Mouse (Mus musculus) megakaryocyte-erythroid progenitor cell, adult 5-6 weeks (primary cell): Measurements from ENCODE around the gene Adgrb3. TPM values are rescaled to one million over a fixed set of nuclear protein-coding genes. Genes with fewer than 3 reads are reported as not detected.
A peak's percentile ranks its signal among the peaks of the same experiment; 100 is the strongest.
"Not testable (repeated sequence)": the region's sequence is repeated elsewhere in the genome, so short reads cannot be mapped to it uniquely, and the experiment has no call there.

Experiments
- ATAC-seq: replicated peaks from 2 replicates; pipeline ENCODE4 v1.8.0; 2016; ENCODE audit warnings: mild to moderate bottlenecking, inconsistent platforms; ENCODE audit not compliant: severe bottlenecking, poor library complexity, low FRiP score, low TSS enrichment
- total RNA-seq, 2 experiments: library from RNA; stranded (forward) in 1 of 2; stranded (reverse) in 1 of 2; fragments of 200-1000, 215-1000 nt in 1 of 2; fragments of >200 nt in 1 of 2; fragmentation: Nextera tagmentation in 1 of 2; gene quantifications; 2 replicates each; pipeline ENCODE4 v1.2.3; 2014 to 2017

Gene Adgrb3
- total RNA-seq, 2 experiments from 2014 or later = not detected

DNA sequence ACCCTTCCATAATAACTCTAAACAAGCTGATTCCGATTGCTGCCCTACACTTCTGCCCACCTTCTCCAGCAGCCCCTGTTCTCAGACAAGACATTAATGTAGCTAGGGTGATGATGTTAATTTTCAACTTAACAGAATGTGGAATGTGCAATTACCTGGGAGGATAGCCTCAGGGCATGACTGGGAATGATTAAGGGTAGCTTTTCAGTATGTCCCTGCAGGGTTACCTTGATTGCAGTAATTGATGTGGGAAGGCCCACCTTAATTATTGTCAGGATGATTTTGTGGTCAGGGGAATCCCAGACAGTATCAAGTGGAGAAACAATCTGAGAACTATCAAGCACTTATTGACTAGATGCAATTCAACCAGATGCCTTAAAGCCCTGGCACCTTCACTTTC lies 283.4 kb downstream of the Adgrb3 start:
- ATAC-seq = no peak

GRCm38 (mm10) chr1:25543915-25544314 lies 285.6 kb downstream of the Adgrb3 start:
- ATAC-seq = no peak

DNA sequence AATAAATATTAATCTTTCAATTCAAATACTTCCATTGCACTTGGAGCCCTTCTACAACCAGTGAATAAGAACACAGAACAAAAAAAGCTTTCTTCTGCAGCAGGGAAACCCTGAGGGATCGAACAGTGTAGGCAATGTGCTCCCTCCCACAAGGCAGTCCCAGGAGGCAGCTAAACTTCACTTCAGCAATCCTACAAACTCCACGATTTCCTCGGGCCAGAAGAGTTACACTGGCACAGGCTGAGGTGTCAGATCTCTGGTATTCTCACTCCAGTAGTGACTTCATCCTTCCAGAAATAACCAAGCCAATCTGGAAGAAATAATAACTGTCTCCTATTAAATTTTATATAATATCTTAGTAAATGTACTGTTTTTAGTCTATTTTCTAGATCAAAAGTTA lies 286.6 kb downstream of the Adgrb3 start:
- no peak for ATAC-seq

DNA sequence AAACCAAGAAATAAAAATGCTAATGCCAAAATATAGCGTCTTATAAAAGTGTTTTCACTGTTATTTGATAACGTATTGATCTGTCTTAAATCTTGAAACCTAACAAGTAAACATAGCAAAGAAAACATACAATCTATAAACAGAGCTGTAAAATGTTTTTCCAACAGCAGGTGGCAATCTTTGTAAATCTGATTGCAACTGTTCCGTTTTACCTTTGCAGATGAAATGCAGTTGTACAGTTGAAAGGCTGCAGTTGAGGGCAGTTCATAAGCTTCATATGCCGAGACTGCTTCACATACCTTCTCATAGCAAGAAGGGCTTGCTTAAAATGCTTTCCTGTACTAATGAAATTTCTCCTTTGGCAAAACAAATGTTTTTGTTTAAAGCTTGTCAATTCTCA lies 302.5 kb downstream of the Adgrb3 start:
- no peak for ATAC-seq

DNA sequence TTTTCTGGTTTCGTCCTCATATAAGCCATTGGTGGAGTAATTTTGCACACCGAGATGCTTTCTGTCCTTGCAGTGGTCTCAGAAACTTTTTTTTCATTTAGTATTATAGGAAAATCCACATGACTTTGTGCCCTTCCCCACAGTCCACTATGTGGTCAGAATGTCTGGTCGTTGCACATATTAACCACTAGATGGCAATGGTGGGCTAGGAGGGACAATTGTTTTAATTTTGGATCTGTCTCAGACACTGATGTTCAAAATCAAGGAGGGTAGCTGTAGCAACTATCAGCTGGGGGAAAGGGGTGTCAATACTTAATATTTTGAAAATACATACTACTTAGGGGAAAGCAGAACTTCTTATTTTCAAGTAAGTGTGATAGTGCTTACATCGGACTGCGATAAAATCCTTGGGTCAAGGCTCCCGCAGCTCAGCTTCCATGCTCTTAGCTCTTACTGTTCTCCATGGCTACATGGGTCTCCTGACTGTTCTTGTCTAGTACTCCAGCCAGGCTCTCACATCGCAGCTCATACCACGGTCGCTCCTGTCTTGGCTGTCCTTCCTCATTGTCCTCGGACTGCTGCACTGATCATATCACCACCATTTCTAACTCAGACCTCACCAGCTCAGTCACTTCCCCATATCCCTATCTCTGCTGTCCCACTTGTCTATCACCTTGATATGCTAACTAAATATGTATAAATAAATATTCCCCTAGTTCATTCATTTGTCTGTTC lies 319.0 kb downstream of the Adgrb3 start:
- ATAC-seq = 0 out of 2 replicates have a peak, but pooled peaks have one; percentile 57

DNA sequence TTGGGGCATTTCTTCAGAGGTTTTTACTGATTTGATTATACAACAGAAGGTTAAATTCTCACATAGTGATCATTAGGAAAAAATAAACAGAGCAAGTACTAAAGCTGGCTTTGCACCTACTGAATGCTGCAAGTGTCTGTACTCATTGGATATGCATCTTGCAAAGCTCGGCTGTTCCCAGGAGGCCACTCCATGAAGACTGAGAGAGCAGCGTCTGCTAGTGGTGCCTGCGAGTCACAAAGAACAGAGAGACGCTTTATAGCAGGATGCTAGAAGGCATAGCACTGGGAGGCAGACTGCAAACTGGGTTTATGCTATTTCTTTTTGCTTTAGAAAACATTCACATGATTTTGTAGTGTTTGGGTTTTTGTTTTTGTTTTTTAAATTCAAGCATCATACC lies 325.2 kb downstream of the Adgrb3 start:
- no peak for ATAC-seq

- no peak for ATAC-seq
Measured at GRCm38 (mm10) chr1:25503524-25503923, 326.0 kb downstream of the Adgrb3 start.

DNA sequence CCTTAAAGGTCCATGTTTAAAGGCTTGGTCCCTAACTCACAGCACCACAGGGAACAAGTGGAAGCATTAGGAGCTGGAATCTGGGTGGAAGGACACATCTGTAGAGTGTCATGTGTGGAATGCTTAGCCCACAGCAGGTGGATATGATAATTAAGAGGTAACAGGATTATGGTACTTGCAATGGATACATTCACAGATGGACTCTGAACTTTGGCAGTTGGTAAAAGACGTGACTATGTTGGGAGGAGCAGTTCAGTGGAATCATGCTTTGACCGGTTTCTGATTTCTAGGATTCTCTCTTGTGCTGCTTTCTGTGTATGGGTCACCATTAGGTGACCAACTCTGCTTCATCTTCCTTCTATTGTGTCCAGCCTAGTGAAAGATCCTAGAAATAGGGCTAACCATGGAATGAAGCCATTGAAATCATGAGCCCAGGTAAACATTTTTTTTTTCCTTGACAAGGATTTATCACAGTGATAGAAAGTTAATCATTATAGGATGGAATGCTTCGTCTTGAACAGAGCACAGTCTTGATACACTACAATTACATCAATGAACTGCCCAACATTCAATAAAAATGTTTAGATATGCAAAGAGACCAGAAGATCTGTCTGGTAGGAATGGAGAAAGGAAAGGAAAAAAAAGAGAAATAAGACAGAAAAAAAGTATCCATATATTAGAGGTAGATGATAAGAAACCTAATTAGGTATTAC lies 334.1 kb downstream of the Adgrb3 start:
- ATAC-seq = no peak

DNA sequence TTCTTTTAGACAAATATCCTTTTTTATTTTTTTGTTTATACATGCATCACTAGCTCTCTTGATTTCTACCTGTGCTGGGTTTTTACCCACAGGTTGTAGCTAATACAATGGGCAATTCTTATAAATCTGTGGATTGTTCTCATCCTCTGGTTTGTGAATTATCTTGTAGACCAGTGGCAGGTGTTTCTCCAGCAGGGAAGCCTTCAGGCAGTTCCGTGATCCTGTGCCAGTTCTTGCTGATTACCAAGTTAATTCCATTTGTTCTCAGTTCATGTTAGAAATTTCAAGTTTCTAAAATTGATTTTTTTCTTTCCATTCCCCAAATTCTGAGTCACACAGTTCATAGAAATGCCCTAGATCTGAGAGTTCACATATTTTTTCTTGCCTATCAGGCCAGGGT lies 338.0 kb downstream of the Adgrb3 start:
- no peak for ATAC-seq

DNA sequence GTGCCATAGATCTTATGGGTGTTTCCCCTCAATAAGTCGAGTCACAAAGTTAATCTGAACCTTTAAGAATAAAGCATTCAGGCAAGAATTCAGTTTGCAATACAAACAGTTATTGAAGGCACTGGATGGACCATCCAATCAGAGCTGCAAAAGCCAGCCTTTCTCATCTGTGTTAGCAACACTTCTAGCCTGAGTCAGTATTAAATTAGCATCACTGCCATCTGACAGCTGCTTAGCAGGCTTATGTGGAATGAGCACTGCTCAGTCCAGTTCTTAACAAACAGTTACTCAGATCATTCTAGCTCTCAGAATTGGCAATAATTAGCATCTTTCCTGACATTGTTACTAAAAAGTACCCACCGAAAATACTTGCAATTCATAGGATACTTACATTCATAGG lies 339.3 kb downstream of the Adgrb3 start:
- ATAC-seq = no peak

DNA sequence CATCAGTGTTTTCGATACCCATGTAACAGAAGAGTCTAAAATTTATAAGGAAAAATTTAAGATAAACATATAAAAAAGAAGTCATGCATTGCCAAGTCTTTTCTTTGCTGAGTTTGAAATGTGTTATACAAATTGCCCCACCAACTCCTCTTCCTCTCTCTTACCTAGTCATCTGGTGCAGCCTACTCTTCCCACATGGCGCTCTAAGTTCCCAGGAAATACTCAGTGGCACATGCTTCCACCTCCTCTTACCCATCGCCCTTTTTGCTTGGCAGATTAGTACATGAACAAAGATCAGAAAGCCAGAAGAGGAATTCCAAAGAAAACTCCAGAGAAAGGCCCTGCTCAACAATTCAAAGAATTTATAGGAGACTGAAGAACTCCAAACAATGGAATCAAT lies 353.8 kb downstream of the Adgrb3 start:
- ATAC-seq = no peak

- ATAC-seq = no peak
Measured at GRCm38 (mm10) chr1:25474469-25474868, 355.0 kb downstream of the Adgrb3 start.

- ATAC-seq = not testable (repeated sequence)
Measured at GRCm38 (mm10) chr1:25471612-25472011, 357.9 kb downstream of the Adgrb3 start.

DNA sequence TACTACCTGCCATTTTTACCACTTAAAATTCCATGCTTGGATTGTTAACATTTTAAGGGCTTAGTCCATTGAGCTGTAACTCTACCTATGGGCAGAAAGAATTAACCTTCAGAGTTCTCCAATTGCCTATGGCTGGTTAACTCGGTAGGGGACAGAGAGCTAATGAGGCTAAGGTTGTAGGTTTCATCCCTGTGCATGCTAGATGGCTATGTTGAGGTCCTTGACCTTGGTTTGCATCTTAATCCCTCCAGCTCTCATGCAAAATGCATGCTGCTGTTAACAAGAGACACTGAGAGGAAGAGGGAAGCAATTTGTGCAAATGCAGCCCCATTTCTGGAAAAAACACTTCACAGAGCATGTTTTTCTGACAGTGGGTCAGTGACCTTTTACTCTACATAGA lies 366.9 kb downstream of the Adgrb3 start:
- no peak for ATAC-seq

DNA sequence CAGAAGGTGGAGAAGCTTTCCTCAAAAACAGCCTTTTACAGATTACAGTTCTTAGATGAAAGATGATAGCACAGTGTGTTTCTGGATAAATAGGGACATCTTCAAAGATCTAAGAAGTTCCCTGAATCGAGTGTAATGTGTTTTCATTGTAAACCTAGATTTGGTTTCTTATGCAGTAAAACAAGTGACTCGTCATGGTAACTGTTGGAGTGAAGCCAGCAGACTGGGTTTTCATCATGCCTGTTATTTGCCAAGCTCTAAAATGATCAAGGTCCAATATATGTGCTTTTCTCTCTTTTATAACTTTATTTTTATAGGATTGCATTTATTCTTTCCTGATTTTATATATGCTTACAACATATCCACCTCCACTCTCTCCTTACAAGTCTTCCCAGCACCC lies 394.0 kb downstream of the Adgrb3 start:
- ATAC-seq = no peak

- ATAC-seq = no peak
Measured at GRCm38 (mm10) chr1:25430219-25430862, 399.2 kb downstream of the Adgrb3 start.

- no peak for ATAC-seq
Measured at GRCm38 (mm10) chr1:25420701-25421100, 408.8 kb downstream of the Adgrb3 start.

DNA sequence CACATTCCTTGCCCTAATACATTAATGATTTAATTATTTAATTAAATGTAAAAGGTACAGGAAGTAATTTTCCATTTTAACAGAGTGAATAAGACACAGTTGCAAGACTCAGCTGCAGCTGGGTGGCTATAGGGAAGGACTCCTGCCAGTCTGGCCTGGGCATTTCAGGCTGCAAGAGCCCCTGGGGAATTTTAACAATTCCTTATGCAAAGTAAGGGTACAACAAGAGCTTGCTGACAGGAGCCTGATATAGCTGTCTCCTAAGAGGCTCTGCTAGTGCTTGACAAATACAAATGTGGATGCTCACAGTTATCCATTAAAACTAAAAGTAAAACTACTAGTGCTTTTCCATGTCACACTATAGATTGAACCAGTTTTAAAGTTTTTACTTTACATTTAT lies 410.1 kb downstream of the Adgrb3 start:
- ATAC-seq = no peak

DNA sequence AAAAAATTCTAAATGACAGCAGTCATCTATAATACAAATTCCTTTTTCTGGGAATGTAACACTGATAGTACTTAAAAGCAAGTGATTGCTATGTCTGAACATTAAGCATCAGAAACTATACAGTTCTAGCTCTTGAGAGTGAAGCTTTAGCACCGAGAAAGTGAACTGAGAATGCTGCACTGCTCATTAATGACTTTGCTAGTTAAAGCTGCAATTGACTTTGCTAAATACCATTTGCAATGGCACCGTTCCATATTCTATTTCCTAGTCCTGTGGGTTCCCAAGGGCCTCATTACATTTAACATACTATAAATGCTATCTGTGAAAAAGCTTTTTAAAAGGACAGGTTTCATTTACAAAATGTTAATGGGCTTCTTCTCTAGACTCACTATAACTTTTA lies 414.4 kb downstream of the Adgrb3 start:
- no peak for ATAC-seq

DNA sequence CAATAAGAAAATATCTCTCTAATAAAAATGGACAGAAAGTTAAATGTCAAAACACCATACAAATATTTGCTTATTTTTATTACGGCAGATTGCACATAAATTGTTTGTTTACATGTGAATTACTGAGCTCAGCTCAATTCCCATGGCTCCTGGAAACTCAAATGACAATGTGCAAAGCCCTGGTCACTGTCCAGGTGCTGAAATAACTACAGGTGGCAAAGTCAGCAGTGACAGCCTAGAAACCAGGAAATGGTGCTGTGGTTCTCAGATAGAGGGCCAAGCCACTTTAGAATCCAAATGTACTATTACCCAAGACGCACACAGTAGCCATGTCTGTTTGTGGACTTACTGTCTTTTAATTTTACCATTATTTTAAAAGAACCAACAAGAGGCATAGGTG lies 465.3 kb downstream of the Adgrb3 start:
- ATAC-seq = no peak

GRCm38 (mm10) chr1:25358554-25358953 lies 471.0 kb downstream of the Adgrb3 start:
- ATAC-seq = no peak
